Mouse (Mus musculus): ENCODE data around the gene Ago3.
A peak's percentile ranks its signal among the peaks of the same experiment; 100 is the strongest.

The Ago3 gene

DNA sequence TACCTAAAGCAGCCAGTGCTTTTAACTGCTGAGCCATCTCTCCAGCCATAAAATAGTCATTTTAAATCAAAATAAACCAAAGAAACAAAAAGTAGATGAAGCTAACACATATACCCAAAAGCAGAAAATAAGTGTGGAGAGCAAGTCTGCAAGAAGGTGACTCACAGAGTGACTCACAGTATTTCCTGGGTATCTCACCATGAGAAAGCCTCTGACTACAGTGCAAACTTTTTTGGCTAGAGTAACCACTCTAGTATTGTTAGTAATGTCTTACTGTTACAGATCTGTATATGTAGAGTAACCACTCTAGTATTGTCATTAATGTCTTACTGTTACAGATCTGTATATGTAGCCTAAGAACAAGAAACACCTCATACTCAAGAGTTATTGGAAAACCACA lies 13.6 kb downstream of the Ago3 start:
- DNase-seq (ENCODE audit: low spot score): no peak

DNA sequence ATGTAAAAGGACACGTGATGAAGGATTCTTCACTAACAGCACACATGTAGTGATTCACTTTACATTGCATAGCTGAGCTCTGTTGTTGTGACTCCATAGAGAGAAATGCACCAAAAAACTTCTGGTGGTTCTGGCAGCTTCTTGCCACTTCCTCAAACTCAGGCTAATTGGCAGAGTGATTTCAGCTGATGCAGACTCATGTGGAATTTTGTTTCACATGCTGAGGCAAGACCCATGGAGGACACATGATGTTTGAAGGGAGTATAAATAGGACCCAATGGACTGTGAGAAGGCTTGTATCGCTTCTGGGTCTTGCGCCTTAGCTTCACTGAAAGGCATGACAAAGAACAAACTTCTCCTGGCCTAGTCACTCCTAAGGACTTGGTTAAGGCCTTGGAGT lies 16.8 kb downstream of the Ago3 start:
- DNase-seq (ENCODE audit: low spot score): no peak

DNA sequence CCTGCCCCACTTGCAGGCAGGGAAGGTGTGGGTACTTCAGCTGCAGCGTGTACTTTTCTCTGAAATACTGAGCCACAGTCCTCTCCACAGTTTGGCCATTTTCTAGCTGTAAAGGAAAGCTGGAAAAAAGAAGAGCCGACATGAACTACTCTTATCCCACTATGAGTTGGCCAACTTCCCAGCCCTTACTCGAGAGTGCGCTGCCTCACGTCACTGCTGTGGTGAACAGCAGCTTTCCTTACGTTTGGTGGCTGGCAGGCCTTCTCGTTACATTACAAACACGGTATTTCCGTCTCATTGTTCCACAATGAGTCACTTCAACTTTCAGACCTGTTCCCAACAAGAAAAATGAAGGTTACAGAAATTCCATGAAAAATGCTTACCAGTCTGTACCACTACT lies 57.9 kb downstream of the Ago3 start:
- no peak for DNase-seq (ENCODE audit: low spot score)

DNA sequence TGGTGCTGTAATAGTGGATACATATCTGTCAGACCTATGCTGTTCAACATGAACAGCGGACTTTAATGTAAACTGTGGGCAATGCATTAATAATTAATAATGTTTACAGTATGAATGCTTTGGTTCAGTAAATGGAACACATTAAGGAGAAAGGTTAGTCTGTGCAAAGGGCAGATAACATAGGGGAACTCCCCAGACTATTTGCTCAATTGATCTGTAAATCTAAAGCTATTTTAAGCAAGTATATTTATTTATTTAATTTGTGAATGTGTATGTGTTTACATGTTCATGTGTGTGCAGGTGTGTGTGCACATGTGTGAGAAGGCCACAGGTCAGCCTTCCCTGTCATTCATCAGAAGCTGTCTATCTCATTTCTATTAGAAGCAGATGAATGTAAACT lies 69.3 kb downstream of the Ago3 start:
- DNase-seq (ENCODE audit: low spot score): no peak

DNA sequence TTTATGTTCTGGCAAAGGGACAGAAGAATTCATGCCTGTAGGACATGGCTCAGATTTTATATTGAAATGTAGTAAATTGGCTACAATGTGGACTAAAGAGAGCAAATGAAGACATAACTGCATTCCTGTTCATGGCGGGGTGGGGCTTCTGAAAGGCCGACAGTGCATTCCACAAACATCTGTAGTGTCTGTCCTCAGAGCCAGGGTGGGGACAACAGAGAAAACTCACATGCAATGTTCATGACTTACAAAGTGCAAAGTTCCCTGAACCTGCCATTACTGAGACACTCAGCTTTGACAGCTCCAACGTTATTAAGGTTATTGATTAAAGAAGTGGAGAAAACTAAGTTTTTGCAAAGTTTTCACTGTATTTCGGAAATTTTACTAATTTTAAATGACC lies 85.9 kb downstream of the Ago3 start:
- DNase-seq (ENCODE audit: low spot score): no peak

DNA sequence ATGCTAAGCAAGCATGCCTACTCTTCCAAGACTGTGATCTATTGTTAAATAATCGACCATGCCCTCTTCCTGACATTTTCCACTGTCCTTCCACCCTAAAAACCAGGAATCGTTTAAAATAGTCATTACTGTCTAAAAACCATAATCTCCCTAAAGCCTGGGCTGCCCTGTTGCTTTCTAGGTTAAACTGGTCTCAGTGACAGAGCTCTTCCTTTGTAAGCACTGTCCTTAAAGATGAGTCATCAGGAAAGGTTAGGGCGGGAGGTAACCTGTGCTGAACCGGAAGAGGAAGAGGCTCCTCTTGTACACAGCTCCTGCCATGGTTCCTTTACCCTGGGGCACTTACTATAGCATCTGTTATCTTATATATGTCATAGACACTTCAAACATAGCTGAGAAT lies 89.9 kb downstream of the Ago3 start:
- no peak for DNase-seq (ENCODE audit: low spot score)

DNA sequence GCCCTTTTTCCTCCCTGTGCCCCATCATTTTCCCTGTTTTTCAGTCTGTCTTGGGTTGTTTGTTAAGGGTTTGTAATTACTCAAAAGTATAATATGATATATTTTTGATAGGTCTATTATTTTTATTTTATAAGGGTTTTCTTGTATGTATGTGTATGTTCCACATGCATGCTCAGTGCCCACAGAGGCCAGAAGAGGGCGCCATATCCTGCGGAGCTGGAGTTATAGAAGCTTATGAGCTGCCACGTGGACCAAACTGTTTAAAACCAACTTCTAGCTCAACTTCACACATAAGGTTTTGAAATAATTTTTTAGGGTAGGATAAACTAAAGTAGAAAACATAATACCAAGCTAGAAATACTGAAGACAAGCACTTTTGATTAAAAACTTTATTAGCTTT lies 97.0 kb downstream of the Ago3 start:
- no peak for DNase-seq (ENCODE audit: low spot score)

DNA sequence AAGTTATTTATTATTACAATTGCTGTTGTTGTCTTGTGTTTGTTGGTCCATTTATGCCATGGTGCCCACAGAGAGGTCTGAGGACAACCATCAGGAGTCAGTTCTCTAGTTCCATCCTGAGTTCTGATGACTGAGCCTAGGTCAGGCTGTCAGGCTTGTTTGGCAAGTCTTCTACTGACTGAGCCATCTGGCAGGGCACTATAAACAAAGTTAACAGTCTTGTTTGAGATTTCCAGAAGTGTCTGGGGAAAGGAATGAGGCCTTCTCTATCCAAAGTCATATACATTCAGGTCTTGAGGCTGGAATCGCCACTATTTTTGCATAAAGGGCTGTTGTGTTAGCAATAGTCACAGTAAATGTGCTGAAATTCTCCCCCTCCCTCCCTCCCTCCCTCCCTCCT lies 97.6 kb downstream of the Ago3 start:
- DNase-seq (ENCODE audit: low spot score): no peak

DNA sequence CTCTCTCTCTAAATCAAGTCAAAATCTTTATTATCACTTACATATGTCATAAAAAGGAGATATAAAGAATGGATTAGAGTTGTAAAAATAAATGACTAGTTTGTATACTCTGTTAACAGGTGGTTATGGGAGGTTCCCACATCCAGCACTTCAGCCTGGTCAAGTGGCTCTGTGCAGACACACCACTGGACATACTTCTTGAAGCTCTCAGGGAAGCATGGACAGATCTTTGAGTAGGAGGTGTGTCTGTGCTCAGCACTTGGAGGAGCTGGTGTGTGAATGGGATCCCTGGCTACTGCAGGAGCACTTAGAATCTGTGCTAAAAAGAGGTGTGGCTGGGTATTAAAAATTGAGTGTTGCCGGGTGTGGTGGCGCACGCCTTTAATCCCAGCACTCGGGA lies 99.1 kb downstream of the Ago3 start:
- DNase-seq (ENCODE audit: low spot score): no peak

DNA sequence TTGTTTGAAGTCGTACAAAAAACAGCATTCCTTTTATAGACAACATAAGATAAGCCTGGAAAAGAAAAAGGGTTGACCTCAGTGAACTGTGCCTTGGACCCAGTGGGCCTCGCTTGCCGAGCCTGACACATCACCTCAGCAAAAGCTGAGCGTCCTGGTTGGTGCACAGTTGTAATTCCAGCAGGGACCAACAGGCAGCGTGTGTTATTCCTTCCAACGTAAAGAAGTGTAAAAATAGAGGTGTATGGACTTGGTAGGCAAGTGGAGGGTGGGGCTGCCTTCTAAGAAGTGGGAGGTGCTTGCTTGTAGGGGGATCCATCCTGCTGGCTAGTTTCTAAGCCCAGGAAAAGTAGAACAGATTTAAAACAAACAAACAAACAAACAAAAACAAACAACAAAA lies 103.3 kb downstream of the Ago3 start:
- DNase-seq (ENCODE audit: low spot score): no peak

DNA sequence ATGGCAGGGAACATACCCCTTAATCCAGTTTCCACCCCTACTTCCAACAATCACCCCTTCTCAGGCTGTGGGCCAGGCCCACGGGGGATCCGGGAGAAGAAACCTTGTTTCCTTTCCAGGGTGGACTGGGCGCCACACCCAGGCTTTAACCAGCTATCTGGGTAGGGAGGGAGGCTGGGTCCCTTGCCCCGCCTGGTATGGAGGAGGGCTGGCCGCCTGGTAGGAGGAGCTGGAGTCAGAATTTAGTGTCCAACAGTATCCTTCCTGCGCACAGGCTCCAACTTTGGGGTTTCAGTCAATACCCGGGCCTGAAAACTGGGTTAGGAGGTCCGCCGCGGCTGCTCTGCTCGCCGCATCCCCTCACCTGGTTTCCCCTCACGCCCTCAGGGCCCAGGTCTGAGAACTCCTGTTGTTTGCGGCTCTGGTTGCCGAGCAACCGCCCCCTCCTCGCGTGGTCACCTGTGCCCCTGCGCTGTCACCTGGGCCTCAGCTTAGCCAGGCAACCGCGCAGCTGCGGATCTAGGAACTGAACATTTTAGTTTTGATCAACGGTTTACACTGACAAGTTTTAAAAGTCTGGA lies 104.0 kb downstream of the Ago3 start, which contains the start of gene Tekt2:
Gene Tekt2 (minus strand): TSS at position 408 of the 581 bp plus-strand sequence.
- DNase-seq (ENCODE audit: low spot score): peak; percentile 44

DNA sequence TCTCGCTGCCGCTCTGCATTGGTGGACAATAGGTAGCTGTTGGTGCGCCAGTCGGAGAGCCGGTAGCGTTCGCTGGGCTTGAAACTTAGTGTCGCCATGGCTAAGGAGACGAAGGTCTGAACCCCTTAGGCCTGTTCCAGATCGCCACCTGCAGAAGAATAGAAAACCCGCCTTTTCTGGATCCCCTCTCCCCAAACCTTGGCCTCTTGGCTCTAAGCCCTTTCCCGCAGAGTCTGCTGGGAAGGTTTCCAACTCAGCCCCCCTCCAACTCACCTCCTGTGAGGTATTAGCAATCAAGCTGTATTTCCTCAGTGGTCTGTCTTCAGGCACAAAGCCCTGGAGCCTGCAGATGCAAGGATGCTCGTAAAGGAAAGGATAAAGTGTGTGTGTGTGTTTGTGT lies 104.5 kb downstream of the Ago3 start:
- DNase-seq (ENCODE audit: low spot score): no peak

DNA sequence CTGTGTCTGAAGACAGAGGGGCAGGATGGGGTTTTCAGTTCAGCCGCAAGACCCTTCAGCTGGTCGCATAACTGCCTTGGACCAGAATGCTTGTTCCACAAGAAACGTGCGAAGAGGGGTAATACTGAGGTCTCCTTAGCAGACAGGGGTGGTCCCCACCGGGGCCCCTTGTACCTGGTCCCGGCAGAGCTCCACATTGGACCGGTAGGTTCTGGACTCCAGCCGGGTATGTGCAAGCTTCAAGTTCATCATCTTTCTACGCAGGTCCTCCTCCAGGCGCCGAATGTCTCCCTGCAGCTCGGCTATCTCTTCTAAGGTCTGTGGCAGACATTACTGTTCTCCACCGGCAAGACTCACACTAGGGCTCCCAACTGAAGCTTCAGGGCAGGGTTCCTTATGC lies 106.7 kb downstream of the Ago3 start:
- DNase-seq (ENCODE audit: low spot score): no peak

DNA sequence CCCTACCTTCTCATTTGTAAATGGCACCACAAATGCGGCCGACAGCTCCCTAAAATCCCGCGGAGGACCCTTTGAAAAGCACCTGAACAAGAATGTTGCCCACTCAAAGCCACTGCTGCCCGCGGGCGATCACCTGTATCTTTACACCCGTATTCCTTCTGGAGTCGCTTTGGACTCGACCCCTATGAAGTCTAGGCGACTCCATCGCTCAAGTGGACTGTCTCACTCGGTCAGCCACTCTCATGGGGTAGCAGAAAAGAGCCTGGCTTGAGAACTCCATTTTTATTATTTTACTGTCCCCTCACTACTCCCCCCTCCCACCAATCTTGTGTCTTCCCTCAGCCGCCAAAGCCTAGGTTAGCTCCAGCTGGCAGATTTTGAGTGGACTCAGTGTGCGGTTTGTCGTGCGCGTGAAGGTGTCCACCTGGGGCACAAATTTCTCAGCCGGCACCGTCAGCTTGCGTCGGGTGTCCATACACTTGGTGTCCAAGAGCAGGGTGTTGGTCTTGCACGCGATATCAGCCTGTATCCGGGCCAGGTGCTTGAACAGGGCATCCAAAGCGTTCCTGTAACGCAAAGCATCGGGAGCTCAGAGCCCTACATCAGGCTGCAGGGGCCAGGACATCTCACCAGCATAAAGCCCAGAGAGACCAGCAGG lies 107.4 kb downstream of the Ago3 start:
- DNase-seq (ENCODE audit: low spot score): no peak

DNA sequence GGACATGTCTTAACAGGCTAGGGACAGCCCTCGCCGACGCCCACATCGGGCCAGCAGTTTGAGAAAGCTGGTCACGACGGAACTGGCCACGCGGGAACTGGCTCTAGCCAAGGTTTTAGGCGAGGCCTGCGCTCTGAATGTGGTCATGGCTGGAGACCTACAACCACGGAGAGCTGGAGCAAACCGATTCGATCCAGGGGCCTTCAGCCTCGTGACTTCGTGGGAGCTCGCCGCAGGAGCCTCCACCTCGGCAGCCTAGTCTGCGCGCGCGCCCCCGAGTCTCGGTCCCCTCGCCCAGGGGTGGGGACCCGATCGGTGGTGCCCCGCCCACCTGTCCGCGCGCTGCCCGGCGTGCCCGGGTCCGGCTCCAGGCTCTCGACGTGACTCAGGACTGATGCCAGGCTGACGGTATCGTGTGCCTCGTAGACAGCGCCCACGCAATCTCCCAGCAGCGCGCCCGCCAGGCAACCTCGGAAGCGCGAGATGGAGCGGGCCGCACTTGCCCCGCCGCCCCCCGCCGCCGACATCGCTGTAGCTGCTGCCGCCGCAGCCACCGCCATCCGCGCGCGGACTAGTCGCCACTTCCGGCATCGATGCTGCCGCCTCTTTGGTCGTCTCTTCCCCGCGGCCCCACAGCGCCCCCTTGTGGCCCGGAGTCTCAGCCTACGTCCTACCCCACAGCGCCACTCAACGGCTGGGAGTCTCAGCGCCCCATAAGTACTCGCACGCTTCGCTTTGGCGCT lies 108.1 kb downstream of the Ago3 start, which contains the start of gene Adprhl2:
Gene Adprhl2 (minus strand): TSS at position 593 of the 743 bp plus-strand sequence.
- peak; percentile 100 for DNase-seq (ENCODE audit: low spot score)

DNA sequence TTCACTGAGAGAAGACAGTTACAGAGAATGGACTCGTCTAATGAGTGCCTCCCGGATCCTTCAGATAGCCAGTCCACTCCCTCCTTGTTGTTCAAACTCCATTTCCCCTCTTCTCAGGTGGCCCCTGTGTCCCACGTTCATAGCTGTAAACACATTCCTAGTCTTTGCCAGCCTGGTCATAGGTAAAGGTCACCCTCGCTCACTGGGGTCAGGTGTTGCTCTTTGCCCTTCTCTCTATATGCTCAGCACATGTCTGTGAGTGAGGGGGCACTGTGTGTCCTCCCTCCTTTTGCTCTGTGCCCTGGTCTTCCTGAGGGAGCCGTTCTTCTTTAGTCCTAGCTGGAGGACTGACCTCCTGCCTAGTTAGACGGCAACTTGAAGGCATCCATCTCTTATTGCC lies 109.5 kb downstream of the Ago3 start:
- DNase-seq (ENCODE audit: low spot score): no peak

DNA sequence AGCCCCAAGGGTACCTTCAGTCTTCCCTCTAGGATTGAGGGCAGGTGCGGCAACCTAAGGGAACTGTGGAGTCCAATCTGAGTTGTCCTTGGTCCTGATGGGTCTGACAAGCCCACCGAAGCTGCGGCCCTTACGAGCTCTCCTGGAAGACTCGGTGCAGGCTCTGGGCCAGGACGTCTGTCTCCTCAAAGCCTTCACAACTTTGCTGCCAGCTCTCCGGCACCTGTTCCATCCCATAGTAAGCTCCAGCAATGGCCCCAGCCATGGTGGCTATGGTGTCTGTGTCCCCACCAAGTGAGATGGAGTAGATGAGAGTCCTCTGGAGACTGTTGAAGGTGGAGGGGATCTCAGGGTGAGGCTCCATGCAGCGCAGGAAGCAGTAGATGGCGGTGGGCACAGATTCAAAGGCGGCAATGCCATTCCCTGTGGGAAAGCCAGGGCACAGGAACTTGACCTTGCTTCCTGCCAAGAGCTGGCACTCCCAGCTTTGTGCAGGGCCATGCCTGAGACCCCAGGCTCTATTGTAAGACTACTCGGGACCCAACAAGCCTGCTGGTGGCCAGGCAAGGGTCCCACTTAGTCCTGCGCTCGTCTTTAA lies 112.8 kb downstream of the Ago3 start:
- DNase-seq (ENCODE audit: low spot score): no peak

DNA sequence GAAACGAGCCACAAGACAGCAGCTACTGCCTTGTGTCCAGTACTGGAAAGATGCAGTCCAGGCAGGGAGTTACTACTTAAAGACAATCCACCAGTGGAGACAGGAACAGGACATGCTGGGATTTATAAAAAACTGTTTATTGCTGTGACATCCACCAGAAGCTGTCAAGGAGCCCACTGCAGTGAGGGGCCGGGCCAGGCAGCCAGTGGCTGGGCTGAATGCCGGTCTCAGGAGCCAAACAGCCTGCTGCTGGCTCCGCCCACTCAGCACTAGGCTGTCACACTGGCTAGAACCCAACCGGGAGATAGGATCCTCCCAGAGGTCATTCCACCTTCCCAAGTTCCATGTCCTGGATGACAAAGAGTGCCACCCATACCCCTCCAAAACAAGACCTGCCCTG lies 113.4 kb downstream of the Ago3 start:
- no peak for DNase-seq (ENCODE audit: low spot score)

DNA sequence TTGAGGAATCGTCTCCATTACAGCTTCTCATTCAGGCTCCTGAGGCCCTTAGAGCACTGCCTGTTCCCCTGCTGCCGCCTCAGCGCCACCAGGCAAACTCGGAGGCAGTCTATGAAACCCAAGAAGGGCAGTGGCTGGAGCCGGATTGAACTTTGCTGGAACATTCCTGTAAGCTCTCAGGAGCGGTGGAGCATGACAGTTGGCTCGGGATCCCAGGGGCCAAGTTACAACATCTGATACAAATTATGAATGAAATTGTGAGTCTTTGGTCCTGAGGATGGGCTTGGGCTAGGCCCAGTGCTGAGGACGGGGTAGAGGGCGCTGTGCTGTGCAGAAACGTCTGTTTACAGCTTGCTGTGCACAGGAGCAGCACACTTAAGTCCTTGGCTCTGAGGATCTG lies 115.0 kb downstream of the Ago3 start:
- no peak for DNase-seq (ENCODE audit: low spot score)

DNA sequence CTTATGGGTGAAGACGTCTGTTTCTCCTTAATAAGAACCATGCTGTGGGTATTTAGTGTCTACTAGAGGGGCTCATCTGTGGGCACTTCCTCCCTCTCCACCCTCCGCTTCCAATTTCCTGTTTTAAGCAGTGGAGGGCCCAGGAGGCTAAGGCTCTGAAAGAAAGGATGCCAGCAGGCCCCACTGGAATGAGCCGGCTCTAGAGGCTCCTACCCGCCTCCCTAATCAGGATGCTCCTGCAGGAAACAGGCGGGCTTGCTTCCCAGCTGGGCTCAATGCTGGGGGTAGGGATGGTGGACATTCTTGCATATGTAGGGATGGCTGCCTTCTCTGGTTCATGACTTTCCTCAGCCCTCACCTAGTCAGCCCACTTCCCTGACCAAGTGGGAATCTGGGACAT lies 116.2 kb downstream of the Ago3 start:
- no peak for DNase-seq (ENCODE audit: low spot score)

DNA sequence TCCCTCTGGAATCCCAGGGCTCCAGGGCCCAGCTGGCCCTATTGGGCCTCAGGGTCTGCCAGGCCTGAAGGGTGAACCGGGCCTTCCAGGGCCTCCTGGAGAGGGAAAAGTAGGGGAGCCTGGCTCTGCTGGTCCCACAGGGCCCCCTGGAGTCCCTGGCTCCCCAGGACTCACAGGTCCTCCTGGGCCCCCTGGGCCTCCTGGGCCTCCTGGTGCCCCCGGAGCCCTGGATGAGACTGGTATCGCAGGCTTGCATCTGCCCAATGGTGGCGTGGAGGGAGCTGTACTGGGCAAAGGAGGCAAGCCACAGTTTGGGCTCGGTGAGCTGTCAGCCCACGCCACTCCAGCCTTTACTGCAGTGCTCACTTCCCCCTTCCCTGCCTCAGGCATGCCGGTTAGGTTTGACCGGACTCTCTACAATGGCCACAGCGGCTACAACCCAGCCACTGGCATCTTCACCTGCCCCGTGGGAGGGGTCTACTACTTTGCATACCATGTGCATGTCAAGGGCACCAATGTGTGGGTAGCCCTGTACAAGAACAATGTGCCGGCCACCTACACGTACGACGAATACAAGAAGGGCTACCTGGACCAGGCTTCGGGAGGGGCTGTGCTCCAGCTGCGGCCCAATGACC lies 117.7 kb downstream of the Ago3 start:
- no peak for DNase-seq (ENCODE audit: low spot score)

DNA sequence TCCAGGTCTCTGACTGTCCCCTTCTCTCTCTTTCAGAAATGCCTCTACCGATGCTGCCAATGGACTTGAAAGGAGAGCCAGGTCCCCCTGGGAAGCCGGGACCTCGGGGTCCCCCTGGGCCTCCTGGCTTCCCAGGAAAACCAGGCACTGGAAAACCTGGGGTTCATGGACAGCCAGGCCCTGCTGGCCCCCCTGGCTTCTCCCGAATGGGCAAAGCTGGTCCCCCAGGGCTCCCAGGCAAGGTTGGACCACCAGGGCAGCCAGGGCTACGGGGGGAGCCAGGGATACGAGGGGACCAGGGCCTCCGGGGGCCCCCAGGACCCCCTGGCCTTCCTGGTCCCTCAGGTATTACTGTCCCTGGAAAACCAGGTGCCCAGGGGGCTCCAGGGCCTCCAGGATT lies 119.0 kb downstream of the Ago3 start:
- no peak for DNase-seq (ENCODE audit: low spot score)

DNA sequence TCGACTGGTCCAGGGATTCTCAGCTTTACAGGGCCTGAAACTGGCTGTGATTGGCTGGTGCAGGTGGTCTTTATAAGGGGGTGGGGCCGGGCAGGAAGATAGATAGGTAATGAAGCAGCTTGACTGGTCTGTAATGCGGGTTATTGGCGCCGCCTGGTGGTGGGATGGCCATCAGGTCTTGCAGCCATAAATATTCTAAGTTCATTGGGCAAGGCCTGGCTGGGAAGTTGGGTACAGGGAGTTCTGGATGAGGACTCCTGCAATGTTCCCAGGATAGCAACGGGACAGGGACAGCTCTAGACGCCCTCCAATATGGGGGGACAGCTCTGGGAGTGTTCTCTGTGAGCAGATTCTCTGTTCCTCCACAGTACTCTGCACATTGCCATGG lies 119.4 kb downstream of the Ago3 start:
- DNase-seq (ENCODE audit: low spot score): peak; percentile 92

All from urinary bladder, postnatal 25 days (tissue).